Mouse (Mus musculus) testis, postnatal 10 days (tissue): ENCODE measurements at regions not wholly inside any gene's neighbourhood (a gene's known extent, or its start where the extent isn't known, plus 50 kb on each side); places are given as distances from the start of the nearest gene placed in this dataset.
"Not testable (repeated sequence)": the region's sequence is repeated elsewhere in the genome, so short reads cannot be mapped to it uniquely, and the experiment has no call there.

Experiments used
- DNase-seq: peaks from one replicate; pipeline ENCODE4 v3.0.0; 2021; ENCODE audit warnings: low spot score

GRCm38 (mm10) chr12:56058876-56059275, 222.8 kb downstream of the Brms1l start:
- DNase-seq = no peak

- DNase-seq = peak; percentile 92
Measured at GRCm38 (mm10) chr12:56058463-56058862, 222.3 kb downstream of the Brms1l start.

GRCm38 (mm10) chr12:56055382-56055781, 219.3 kb downstream of the Brms1l start:
- no peak for DNase-seq

GRCm38 (mm10) chr12:56046050-56046449, 209.9 kb downstream of the Brms1l start:
- no peak for DNase-seq

GRCm38 (mm10) chr12:56020954-56021514, 184.9 kb downstream of the Brms1l start:
- no peak for DNase-seq

GRCm38 (mm10) chr12:56020547-56020946, 184.4 kb downstream of the Brms1l start:
- no peak for DNase-seq

- no peak for DNase-seq
Measured at GRCm38 (mm10) chr12:56009976-56010375, 173.9 kb downstream of the Brms1l start.

GRCm38 (mm10) chr12:56005846-56006245, 169.7 kb downstream of the Brms1l start:
- DNase-seq = no peak

GRCm38 (mm10) chr12:56005321-56005720, 169.2 kb downstream of the Brms1l start:
- DNase-seq = no peak

- DNase-seq = no peak
Measured at GRCm38 (mm10) chr12:56004479-56004878, 168.4 kb downstream of the Brms1l start.

GRCm38 (mm10) chr12:56003561-56003960, 167.4 kb downstream of the Brms1l start:
- no peak for DNase-seq

GRCm38 (mm10) chr12:55996585-55997377, 160.7 kb downstream of the Brms1l start:
- DNase-seq = no peak

- no peak for DNase-seq
Measured at GRCm38 (mm10) chr12:55983565-55984351, 147.6 kb downstream of the Brms1l start.

GRCm38 (mm10) chr12:55983128-55983527, 147.0 kb downstream of the Brms1l start:
- no peak for DNase-seq

GRCm38 (mm10) chr12:55974262-55974661, 138.1 kb downstream of the Brms1l start:
- DNase-seq = no peak

GRCm38 (mm10) chr12:55959319-55959718, 123.2 kb downstream of the Brms1l start:
- DNase-seq = not testable (repeated sequence)

GRCm38 (mm10) chr12:55940566-55940965, 104.4 kb downstream of the Brms1l start:
- no peak for DNase-seq

GRCm38 (mm10) chr12:55939281-55940142, 103.4 kb downstream of the Brms1l start:
- no peak for DNase-seq

- DNase-seq = no peak
Measured at GRCm38 (mm10) chr12:55934172-55934571, 98.0 kb downstream of the Brms1l start.

- no peak for DNase-seq
Measured at GRCm38 (mm10) chr12:55933417-55933816, 97.3 kb downstream of the Brms1l start.

GRCm38 (mm10) chr12:55930468-55930867, 94.3 kb downstream of the Brms1l start:
- DNase-seq = no peak

GRCm38 (mm10) chr12:55926974-55927321, 90.8 kb downstream of the Brms1l start:
- DNase-seq = no peak
